Mouse (Mus musculus) kidney, postnatal 10 days (tissue): ENCODE data around the gene Efcab10.

Experiments used
- DNase-seq: peaks from one replicate; pipeline ENCODE4 v3.0.0; 2021; ENCODE audit warnings: mixed read lengths

Gene Efcab10

DNA sequence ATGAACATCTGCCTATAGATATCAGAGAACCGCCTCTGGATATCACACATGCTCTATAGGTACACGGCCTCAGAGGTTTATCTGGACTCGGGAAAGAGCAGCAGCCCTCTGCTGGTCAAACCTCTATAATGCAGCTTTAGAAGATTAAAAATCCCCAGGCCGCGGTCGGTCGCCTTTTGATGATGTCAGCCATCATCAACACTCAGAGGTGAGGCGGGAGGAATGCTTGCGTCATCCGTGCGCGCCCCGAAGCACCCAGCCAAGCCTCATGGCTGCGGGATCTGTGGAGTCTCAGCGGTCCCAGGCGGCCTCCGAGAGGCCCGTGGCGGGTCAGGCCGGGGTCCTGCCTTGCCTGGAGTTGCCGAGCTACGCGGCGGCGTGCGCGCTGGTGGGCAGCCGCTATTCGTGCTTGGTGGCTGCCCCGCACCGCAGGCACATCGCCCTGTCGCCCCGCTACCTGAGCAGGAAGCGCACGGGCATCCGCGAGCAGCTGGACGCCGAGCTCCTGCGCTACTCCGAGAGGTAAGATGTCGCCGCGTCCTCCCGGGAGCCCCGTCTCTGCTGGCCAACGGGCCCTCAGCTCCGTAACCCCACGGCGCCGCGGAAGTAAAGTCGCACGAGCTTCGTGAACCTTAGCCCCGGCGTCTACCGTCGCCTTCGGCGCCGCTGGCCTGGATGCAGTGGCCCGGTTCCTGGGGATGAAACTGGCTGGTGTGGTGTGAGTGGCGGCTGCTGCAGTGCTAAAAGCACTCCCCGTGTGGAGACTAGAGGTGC is 34.9 kb downstream of the Efcab10 start, which contains the start of gene Twistnb:
Twistnb (plus strand) TSS at position 249 of the 774 bp plus-strand sequence.
- peak; percentile 99 for DNase-seq

DNA sequence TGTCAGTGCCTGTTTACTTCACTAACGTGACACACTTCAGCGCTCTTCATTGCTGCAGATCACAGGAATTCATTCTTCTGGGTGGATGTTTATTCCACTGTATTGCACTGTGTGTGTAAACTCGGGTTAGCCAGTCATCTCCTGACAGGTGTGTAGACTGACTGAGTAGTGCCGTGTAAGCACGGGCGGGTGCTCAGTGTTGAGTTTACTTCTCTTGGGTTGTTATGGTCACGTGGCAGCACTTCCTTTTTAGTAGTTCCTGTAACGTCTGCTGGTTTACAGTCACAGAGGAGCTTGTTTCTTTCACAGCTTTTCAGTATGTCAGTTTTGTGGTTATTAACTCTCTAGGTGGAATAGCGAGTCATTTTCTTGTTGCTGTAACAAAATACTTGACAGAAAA is 39.2 kb downstream of the Efcab10 start:
- DNase-seq = no peak

DNA sequence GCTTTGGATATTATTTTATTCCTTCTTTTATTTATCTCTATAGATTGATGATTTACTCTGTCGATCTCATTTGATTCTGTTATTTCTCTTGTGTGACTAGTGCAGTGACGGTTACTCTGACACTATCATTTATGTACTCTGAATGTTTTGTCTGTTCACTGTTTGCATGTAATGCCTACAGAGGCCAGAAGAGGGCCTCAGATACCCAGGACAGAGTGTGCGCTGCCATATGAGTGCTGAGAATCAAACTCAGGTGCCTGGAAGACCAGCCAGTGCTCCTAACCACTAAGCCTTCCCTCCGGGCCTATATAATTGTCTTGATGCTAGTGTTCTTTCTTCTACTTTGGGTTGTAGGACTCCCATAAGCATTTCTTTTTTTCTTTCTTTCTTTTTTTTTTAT is 40.1 kb downstream of the Efcab10 start:
- DNase-seq = no peak
